Mouse (Mus musculus) gastrocnemius, adult 18-20 months (tissue): ENCODE results near the gene Lhx3. TPM values are rescaled to one million over a fixed set of nuclear protein-coding genes. Genes with fewer than 3 reads are reported as not detected.

Source experiments
- total RNA-seq, 2 experiments: library from RNA; stranded (reverse); gene quantifications; 2 replicates each; pipeline ENCODE4 v1.2.3; 2021

The Lhx3 gene
- total RNA-seq, 2 experiments from 2014 or later, result not detected

Other genes with a start within 250 kb of the Lhx3 start
- gene Camsap1, start 225.0 kb downstream of the Lhx3 start, total RNA-seq, result 10 to 100 TPM; 41.6 to 52.5 TPM
- gene Ubac1, start 186.5 kb downstream of the Lhx3 start, total RNA-seq, result 100 to 1,000 TPM; 210 to 235 TPM
- gene Nacc2, start 85.1 kb downstream of the Lhx3 start, total RNA-seq, result 10 to 100 TPM; 23.4 to 24.5 TPM
- gene Qsox2, start 29.2 kb upstream of the Lhx3 start, total RNA-seq, result 1 to 10 TPM; 3.5 to 3.8 TPM
- not detected for gene Ccdc187, start 86.3 kb upstream of the Lhx3 start, total RNA-seq
- gene Gpsm1, start 107.2 kb upstream of the Lhx3 start, total RNA-seq, result 1 to 10 TPM; 1.6 to 2.3 TPM
- gene Dnlz, start 143.8 kb upstream of the Lhx3 start, total RNA-seq, result 10 to 100 TPM; 21.3 to 23.0 TPM
- under 1 TPM; 0.47 to 0.82 TPM for gene Card9, start 152.6 kb upstream of the Lhx3 start, total RNA-seq
- 1 to 10 TPM; 4.2 to 6.5 TPM for gene Snapc4, start 172.4 kb upstream of the Lhx3 start, total RNA-seq
- gene Entr1, start 181.0 kb upstream of the Lhx3 start, total RNA-seq, result 10 to 100 TPM; 24.3 to 25.6 TPM
- gene Pmpca, start 181.1 kb upstream of the Lhx3 start, total RNA-seq, result 100 to 1,000 TPM; 131 to 133 TPM
- gene Inpp5e, start 200.9 kb upstream of the Lhx3 start, total RNA-seq, result 1 to 10 TPM; 8.6 to 9.2 TPM
- gene Sec16a, start 236.9 kb upstream of the Lhx3 start, total RNA-seq, result 10 to 100 TPM; 23.5 to 24.8 TPM